Mouse (Mus musculus): ENCODE results near the gene Tmem164.

DNA sequence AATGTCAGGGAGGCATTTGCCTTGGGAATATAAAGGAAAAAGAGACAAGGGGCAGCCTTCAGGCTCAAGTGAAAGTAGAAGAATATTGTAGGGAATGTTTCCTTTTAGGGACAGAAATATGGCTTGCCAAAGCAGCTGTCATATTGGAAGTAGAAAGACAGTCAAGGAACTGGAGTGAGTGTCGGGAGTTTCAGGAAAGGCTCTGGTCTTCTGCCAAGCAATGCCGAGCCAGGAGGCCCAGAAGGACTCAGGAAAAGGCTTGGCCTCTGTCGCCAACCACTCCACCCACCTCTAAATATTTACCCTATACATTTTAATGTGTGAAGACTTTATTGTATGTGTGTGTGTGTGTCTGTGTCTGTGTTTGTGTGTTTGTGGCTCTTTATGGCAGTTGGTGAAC is 21.4 kb downstream of the Tmem164 start:
- no peak for TF ChIP-seq CTCF (IDR thresholded peaks at IDR 0.05; ENCODE audit: extremely low read depth, insufficient read length, insufficient replicate concordance, low read depth, low read length)
- no peak for TF ChIP-seq POLR2A (IDR thresholded peaks at IDR 0.05; ENCODE audit: low read depth, low read length)
